Mouse (Mus musculus) bone marrow, adult 2 months (tissue): ENCODE measurements around the gene Macrod2. TPM values are rescaled to one million over a fixed set of nuclear protein-coding genes. Genes with fewer than 3 reads are reported as not detected.

ENCODE experiments used
- H3K27ac ChIP-seq: fragments of 200-500 bp; 2 replicates; pipeline ENCODE4 v1.5.1; 2012; ENCODE audit warnings: low read depth, mild to moderate bottlenecking, control low read depth, inconsistent platforms, low read length; ENCODE audit not compliant: control insufficient read depth, poor library complexity, insufficient read depth
- H3K4me1 ChIP-seq: fragments of 200-500 bp; 2 replicates; pipeline ENCODE4 v1.6.1; 2011; ENCODE audit warnings: low read length; ENCODE audit not compliant: control insufficient read depth, insufficient read depth
- H3K4me3 ChIP-seq: fragments of 200-500 bp; replicated peaks from 2 replicates; pipeline ENCODE3; 2011; ENCODE audit warnings: mild to moderate bottlenecking, low read depth, low read length, control low read depth; ENCODE audit not compliant: control insufficient read depth
- CTCF ChIP-seq: fragments of 200-500 bp; IDR thresholded peaks from 2 replicates; pipeline ENCODE4 v1.5.1; 2011; ENCODE audit warnings: low read length, control low read depth; ENCODE audit not compliant: control insufficient read depth, insufficient read depth
- POLR2A ChIP-seq: fragments of 200-500 bp; IDR thresholded peaks from 2 replicates; pipeline ENCODE4 v1.6.1; 2011; ENCODE audit warnings: low read depth, mild to moderate bottlenecking, control low read depth, low read length, borderline replicate concordance; ENCODE audit not compliant: control insufficient read depth
- WGBS: fragments of 180-500 bp; shearing (Covaris S2); methylation state at CpG from one replicate; pipeline ENCODE4 v1.1.7; 2018; 5-methylcytosine and 5-hydroxymethylcytosine counted together
- polyA plus RNA-seq: library from polyadenylated mRNA; stranded (reverse); fragments of >200 nt; gene quantifications from 2 replicates; pipeline ENCODE4 v1.2.4, GENCODE M21; 2011; ENCODE audit warnings: low replicate concordance; ENCODE audit not compliant: missing spikeins, insufficient read depth, insufficient read length

The Macrod2 gene
- polyA plus RNA-seq, 1 experiment, result 2.8 TPM

DNA sequence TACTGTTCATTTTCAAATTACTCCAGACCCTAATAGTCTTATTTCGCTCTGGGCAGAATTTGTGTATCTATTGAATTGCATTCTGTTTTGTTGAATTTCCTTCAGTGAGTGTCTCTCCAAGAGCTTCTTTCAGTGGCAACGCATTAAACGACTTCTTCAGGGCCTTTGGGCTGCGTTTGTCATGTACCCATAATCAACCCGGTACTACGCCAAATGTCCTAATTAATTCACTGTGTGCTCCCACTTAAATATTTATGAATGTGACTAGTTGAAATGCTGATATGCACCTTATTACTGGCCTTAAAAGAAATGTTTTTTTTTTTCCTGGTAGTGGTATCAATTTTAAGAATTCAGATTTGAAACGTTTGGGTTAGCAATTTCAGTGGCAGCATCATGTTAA is 763.1 kb downstream of the Macrod2 start:
- H3K4me3 ChIP-seq, result no peak overlapping the region
- TF ChIP-seq POLR2A, result no peak
- no peak for TF ChIP-seq CTCF
- 80% methylated on average over 7 of the region's 7 CpGs for WGBS
- H3K27ac ChIP-seq, result no peak overlapping the region
- H3K4me1 ChIP-seq, result no peaks in the 10 kb centered on the region

DNA sequence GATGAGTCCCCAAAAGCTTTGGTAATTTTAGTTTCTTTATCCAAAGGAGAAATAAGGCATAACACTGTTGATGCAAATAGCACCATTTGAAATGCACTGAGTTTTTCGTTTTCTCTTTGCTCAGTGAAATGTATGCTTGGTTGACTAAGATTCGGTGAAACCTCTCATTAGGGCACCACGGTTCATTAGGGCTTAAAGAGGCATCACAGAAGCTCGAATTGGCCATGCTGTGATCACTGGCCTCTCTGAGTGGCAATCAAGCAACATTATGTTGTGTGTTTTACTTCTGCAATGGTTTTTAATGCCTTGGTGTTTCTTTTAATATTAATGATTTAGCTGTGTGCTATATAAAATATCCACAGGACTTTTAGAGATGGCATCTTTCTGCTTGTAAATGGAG is 768.8 kb downstream of the Macrod2 start:
- no peak overlapping the region for H3K27ac ChIP-seq
- WGBS, result 66% methylated on average over 4 of the region's 4 CpGs
- no peak for TF ChIP-seq POLR2A
- no peak for TF ChIP-seq CTCF
- H3K4me1 ChIP-seq, result no peaks in the 10 kb centered on the region
- no peak overlapping the region for H3K4me3 ChIP-seq

DNA sequence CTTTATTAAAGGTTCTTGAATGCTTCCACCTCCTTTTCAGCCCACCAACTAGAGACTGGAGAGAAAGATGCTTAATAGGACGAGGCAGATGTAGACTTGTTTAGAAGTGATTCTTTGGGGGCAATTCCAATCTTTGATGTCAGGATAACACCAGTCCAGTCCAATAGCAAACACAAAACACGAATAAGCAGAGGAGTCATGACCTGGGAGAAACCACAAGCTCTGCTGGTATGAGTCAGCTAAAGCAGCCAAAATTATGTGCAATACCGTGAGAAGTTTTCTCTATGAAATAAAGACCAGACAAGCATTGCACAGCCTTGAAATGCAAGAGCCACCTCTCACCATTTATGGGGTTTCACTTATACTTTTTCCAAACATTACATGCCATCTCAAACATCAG is 774.5 kb downstream of the Macrod2 start:
- no peak overlapping the region for H3K27ac ChIP-seq
- TF ChIP-seq POLR2A (no peak), CTCF (no peak)
- no peaks in the 10 kb centered on the region for H3K4me1 ChIP-seq
- no peak overlapping the region for H3K4me3 ChIP-seq
- 51% methylated on average over 3 of the region's 3 CpGs for WGBS

DNA sequence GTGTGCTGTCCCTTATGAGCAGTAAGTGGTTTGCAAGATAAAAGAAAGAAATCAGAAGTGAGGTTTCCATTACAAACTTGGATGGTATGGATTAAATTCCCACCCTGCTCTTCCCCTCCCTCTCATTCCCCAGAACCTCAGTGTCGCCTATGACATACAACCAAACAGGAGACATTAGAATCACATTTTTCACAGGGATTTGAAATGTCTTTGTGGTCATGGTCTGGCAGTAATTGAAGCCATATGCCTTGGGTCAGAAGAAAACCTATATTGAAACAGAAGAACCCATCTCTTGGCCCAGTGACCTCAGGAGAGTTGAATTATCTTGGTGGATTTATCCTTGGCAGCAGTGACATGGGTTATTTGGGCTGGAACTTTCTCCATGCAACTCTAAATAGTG is 778.1 kb downstream of the Macrod2 start:
- TF ChIP-seq POLR2A, result no peak
- no peaks in the 10 kb centered on the region for H3K4me1 ChIP-seq
- H3K4me3 ChIP-seq, result no peak overlapping the region
- WGBS, result 68% methylated on average over 1 of the region's 1 CpGs
- no peak overlapping the region for H3K27ac ChIP-seq

DNA sequence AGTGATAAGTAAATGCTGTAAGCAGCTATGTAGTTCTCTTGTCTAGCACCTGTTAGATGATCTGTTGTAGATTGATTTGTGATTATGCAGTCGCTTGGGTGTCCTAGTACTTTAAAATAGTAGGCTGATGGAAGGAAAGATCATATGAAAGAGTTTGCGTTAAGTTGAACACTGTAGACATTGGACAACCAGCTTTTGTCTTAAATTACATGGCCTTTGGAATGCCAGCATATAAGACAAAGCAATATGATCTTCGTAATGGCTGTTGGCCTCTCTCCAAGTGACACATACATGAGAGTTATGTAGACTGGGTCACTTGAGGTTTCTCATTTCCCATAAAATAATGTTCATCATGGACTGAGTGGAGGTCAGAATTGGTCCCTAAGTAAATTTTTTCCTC is 778.5 kb downstream of the Macrod2 start:
- 75% methylated on average over 3 of the region's 3 CpGs for WGBS
- no peak for TF ChIP-seq POLR2A
- no peak for TF ChIP-seq CTCF
- no peak overlapping the region for H3K27ac ChIP-seq
- no peak overlapping the region for H3K4me3 ChIP-seq
- H3K4me1 ChIP-seq, result no peaks in the 10 kb centered on the region

DNA sequence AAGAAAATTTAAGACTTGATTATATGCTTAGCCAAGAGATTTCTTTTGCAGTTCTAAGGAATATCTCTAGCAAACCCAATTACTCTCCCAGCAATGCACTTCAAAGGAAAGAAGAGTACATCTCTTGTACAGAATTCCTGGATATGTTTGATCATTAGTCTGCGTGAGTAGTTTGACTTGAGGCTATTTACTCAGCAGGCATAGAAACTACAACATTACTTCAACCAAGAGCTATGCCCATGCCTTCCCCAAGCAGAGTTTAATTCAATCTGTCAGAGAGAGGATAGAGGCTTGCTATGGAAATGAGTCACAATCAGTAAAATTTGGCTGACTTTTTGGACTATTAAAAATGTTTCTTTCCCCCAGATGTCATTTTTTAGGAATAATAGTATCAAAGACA is 785.5 kb downstream of the Macrod2 start:
- no peaks in the 10 kb centered on the region for H3K4me1 ChIP-seq
- TF ChIP-seq POLR2A (no peak), CTCF (no peak)
- no peak overlapping the region for H3K4me3 ChIP-seq
- H3K27ac ChIP-seq, result no peak overlapping the region
- 83% methylated on average over 1 of the region's 1 CpGs for WGBS

DNA sequence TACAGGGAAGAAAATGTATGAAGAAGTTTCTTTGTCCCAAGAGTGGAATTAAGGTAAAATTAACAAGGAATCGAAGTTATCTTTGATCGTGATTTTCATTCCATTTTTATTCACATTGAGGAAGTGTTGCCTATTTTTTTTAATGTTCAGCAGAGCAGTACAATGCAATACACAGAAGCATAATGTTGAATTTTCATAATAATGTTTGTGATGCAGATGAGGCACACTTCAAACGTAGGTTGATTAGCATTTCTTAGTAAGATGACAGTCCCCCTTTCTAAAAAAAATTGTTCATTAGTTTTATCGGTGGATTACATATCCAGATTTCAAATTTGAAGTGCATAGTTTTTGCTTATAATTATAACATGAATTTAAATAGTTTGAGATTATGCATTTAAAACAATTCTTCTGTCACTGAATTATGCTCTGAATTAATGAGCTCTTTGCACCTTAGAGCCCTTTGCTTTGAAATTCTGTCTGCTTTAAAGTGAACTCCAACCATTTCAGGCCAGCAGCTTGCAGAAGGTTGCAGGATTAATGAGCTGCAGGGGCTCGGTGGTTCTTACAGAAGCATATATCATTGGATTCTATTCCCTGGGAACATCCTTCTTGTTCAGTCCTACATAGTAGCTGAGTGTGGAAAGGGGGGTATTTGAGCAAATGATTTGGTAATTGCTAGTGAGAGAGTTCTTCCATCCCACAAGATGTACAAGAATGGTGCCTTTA is 787.1 kb downstream of the Macrod2 start:
- TF ChIP-seq CTCF (no peak), POLR2A (no peak)
- Histone ChIP-seq H3K4me1 (no peaks in the 10 kb centered on the region), H3K4me3 (no peak overlapping the region), H3K27ac (no peak overlapping the region)
- 71% methylated on average over 5 of the region's 5 CpGs for WGBS

DNA sequence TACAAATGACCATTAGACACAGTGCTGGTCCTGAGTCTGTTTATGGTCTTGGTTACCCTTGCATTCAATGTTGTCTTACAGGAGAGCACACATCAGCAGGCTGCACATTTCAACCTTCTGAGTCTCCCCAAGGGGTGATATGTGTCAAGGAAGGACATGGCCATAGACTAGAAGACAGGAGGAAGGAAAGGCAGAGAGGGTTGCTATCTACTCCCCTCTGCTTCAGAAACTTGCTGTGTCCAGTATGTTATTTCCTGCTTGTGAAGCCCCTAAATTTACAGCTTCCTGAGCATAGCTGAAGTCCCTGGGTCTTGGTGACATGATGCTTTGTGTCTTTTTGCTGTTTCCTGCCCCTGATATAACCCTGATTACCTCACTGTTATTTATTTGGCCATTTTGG is 799.4 kb downstream of the Macrod2 start:
- Histone ChIP-seq H3K27ac (no peak overlapping the region), H3K4me1 (no peaks in the 10 kb centered on the region), H3K4me3 (no peak overlapping the region)
- TF ChIP-seq POLR2A (no peak), CTCF (no peak)

DNA sequence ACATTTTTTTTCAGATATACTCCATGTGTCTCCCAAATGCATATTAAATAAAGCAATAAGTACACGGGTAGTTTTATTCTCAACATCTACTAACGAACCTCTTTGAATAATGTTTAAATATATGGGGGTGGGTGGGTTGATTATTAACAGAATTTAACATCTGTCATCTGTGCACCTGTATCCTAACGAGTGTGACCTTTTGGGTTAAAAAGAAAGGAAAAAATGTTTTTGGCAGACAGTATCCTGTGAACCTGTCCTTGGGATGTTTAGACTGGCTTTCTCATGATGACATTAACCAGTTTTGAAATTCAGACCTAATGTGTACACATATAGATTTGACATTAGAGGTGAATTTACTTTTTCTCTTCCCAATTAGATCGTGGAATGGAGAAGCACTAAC is 805.4 kb downstream of the Macrod2 start:
- Histone ChIP-seq H3K4me3 (no peak overlapping the region), H3K27ac (no peak overlapping the region), H3K4me1 (no peaks in the 10 kb centered on the region)
- TF ChIP-seq CTCF (no peak), POLR2A (no peak)
- WGBS, result 73% methylated on average over 4 of the region's 4 CpGs
